Mouse (Mus musculus): Measurements from ENCODE around the gene Mmp28.

DNA sequence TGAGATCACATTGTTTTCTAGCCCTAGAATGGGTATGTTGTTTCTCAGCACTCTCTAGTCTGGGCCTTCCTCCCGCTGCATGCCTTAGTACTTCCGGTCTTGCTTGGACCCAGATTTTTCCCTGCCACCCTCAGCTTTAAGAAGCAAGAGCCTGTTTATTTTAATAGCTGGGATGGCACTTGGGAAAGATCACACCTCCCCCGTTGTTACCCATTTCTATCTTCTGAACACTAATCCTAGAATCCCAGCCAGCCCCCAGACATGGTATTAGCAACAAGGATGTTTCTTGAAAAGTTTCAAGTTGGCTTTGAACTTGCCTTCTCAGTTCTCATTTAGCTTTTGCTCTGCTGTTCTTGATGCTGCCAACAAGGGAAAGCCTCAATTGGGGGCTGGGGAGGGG is 56.5 kb downstream of the Mmp28 start:
- TF ChIP-seq CTCF (IDR thresholded peaks at IDR 0.05) (no peak), EP300 (IDR thresholded peaks at IDR 0.05) (no peak)

Measured in lung, postnatal 0 days (tissue).